Comparison of ENCODE assay signal across 8 mouse cellular contexts in the genomic region with DNA sequence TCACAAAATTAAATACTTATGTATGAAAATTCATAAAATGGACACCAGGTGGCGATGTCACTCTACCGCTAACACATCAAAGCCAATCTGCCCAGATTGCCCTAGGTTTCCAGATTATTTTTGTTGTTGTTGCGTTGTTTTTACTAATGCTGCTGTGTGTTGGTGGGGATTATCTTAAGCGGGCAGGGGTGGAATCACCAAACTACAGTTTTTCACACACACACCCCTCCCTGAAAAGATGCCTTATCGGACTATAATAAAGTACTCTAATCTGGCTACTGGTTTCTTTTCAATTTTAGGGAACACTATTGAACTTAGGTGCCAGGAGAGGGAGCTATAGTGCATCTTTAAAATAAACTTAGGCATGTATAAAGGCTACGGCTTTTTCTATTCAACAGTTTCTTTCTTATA. TPM values are rescaled to one million over a fixed set of nuclear protein-coding genes. Genes with fewer than 3 reads are reported as not detected.
A peak's percentile ranks its signal among the peaks of the same experiment; 100 is the strongest.
DNase-seq lines count a peak whose midpoint lies in the region; ATAC-seq lines count a peak whose summit lies in the region.

No protein-coding gene starts in this region.

- peak overlapping the region; percentile 51 for H3K4me3 ChIP-seq in heart, embryonic 13.5 days
- H3K4me3 ChIP-seq in kidney, embryonic 16.5 days (ENCODE audit: low read length) = peak overlapping the region; percentile 44

- no peaks in the 10 kb centered on the region; the same call in 1 of the 2 replicates for H3K4me1 ChIP-seq in heart, embryonic 13.5 days
- no peaks in the 10 kb centered on the region for H3K4me1 ChIP-seq in kidney, embryonic 16.5 days (ENCODE audit: insufficient read depth, low read length)

- H3K4me2 ChIP-seq in heart, embryonic 13.5 days = peak overlapping the region; percentile 68
- peak overlapping the region; percentile 59 for H3K4me2 ChIP-seq in kidney, embryonic 16.5 days (replicated peaks; ENCODE audit: low read depth, low read length)

- no peaks in the 10 kb centered on the region for H3K9me3 ChIP-seq in heart, embryonic 13.5 days
- H3K9me3 ChIP-seq in kidney, embryonic 16.5 days (ENCODE audit: low read length) = no peaks in the 10 kb centered on the region

- no peaks in the 10 kb centered on the region for H3K27me3 ChIP-seq in heart, embryonic 13.5 days (replicated peaks)
- no peaks in the 10 kb centered on the region for H3K27me3 ChIP-seq in kidney, embryonic 16.5 days (ENCODE audit: insufficient read depth, low read length)

- H3K36me3 ChIP-seq in heart, embryonic 13.5 days = no peaks in the 10 kb centered on the region
- no peaks in the 10 kb centered on the region for H3K36me3 ChIP-seq in kidney, embryonic 16.5 days (ENCODE audit: insufficient read depth, low read length)

- H3K27ac ChIP-seq in heart, embryonic 13.5 days (replicated peaks) = no peak overlapping the region
- H3K27ac ChIP-seq in kidney, embryonic 16.5 days (ENCODE audit: low read length) = no peak overlapping the region

- no peak overlapping the region for H3K9ac ChIP-seq in heart, embryonic 13.5 days
- H3K9ac ChIP-seq in kidney, embryonic 16.5 days (replicated peaks; ENCODE audit: low read length) = 0 out of 2 replicates have a peak overlapping the region, but pooled peaks have one; percentile 48

- ATAC-seq in heart, embryonic 13.5 days (ENCODE audit: extremely low read depth, insufficient number of reproducible peaks, low FRiP score, low TSS enrichment) = no peak
- peak; percentile 59; the same call in 1 of the 2 replicates for ATAC-seq in kidney, embryonic 16.5 days (ENCODE audit: low FRiP score, low TSS enrichment)
- peak; percentile 54; the same call in 1 of the 2 replicates for ATAC-seq in monocyte, adult 5-6 weeks (replicated peaks; ENCODE audit: insufficient number of reproducible peaks, low FRiP score, low TSS enrichment, poor library complexity, severe bottlenecking)

- DNase-seq in A20 (ENCODE audit: low read depth, low spot score) (peak; percentile 89), NIH3T3 (ENCODE audit: low read depth) (peak; percentile 84), liver (peak; percentile 20)
- peak; percentile 83 for DNase-seq in embryo, embryonic 11 days
- DNase-seq in thymus, postnatal 0 days (ENCODE audit: low spot score) = peak; percentile 84

- 6% methylated on average over 6 of the region's 6 CpGs for WGBS in heart, embryonic 13.5 days
- 3% methylated on average over 6 of the region's 6 CpGs for whole genome bisulfite sequencing in kidney, embryonic 16.5 days

RNA-seq across cellular contexts. Expression of gene Fabp7, which starts 41.1 kb away (rescaled TPM):
- 4.2 and 4.4 TPM in 2 replicates for polyA plus RNA-seq in heart, embryonic 13.5 days (2015; fragmentation: Nextera tagmentation; extraction: Ambion mirVana)
- polyA plus RNA-seq in kidney, embryonic 16.5 days (2015; fragmentation: Nextera tagmentation; extraction: Ambion mirVana) = 5.3 and 8.5 TPM in 2 replicates
- 1.4 TPM in 1 of 3 replicates, not detected in the others for total RNA-seq in monocyte, adult 5-6 weeks (2017)
- 0.99 and 1.5 TPM in 2 replicates for polyA plus RNA-seq in thymus, postnatal 0 days (2015; fragmentation: Nextera tagmentation; extraction: Ambion mirVana)

RNA-seq across cellular contexts. Expression of gene Smpdl3a, which starts 50.5 kb away (rescaled TPM):
- 29.8 and 32.1 TPM in 2 replicates for polyA plus RNA-seq in heart, embryonic 13.5 days (2015; fragmentation: Nextera tagmentation; extraction: Ambion mirVana)
- 33.3 and 39.2 TPM in 2 replicates for polyA plus RNA-seq in kidney, embryonic 16.5 days (2015; fragmentation: Nextera tagmentation; extraction: Ambion mirVana)
- 248 to 540 TPM (median 441 TPM) in 3 replicates for total RNA-seq in monocyte, adult 5-6 weeks (2017)
- 27.2 and 29.3 TPM in 2 replicates for polyA plus RNA-seq in thymus, postnatal 0 days (2015; fragmentation: Nextera tagmentation; extraction: Ambion mirVana)

Comparison
In these comparisons a context has a peak if more than half of its experiments do, and no peak if none do; other contexts are left out.
1. DNase-seq: peak in every context shown above with its lines; median percentile 89 in A20; 84 in NIH3T3; 84 in thymus, postnatal 0 days; 83 in embryo, embryonic 11 days; 20 in liver.